Mouse (Mus musculus) midbrain, embryonic 13.5 days (tissue): ENCODE results near the gene Zfp174. TPM values are rescaled to one million over a fixed set of nuclear protein-coding genes. Genes with fewer than 3 reads are reported as not detected.
"Not testable (repeated sequence)": the region's sequence is repeated elsewhere in the genome, so short reads cannot be mapped to it uniquely, and the experiment has no call there.

ENCODE experiments used
- ATAC-seq: fragments of 200-750 bp; cut with Nextera tagmentation; 2 replicates; pipeline ENCODE4 v1.8.0; 2017; ENCODE audit warnings: mild to moderate bottlenecking, moderate TSS enrichment, moderate library complexity
- H3K27ac ChIP-seq: fragments of 300-500 bp; sonication (generic); 2 replicates; pipeline ENCODE4 v1.5.1; 2015; ENCODE audit warnings: inconsistent platforms, mild to moderate bottlenecking, moderate library complexity
- H3K27me3 ChIP-seq: fragments of 300-500 bp; sonication (generic); 2 replicates; pipeline ENCODE4 v1.6.1; 2015; ENCODE audit warnings: mild to moderate bottlenecking, inconsistent platforms
- H3K36me3 ChIP-seq: fragments of 300-500 bp; sonication (generic); 2 replicates; pipeline ENCODE4 v1.6.1; 2015; ENCODE audit warnings: mild to moderate bottlenecking, inconsistent platforms
- H3K4me1 ChIP-seq: fragments of 300-500 bp; sonication (generic); replicated peaks from 2 replicates; pipeline ENCODE4 v1.6.1; 2015; ENCODE audit warnings: inconsistent platforms
- H3K4me2 ChIP-seq: fragments of 300-500 bp; sonication (generic); replicated peaks from 2 replicates; pipeline ENCODE4 v1.6.1; 2015; ENCODE audit warnings: moderate library complexity, mild to moderate bottlenecking, inconsistent platforms
- H3K4me3 ChIP-seq: fragments of 300-500 bp; sonication (generic); replicated peaks from 2 replicates; pipeline ENCODE4 v1.5.1; 2015; ENCODE audit warnings: mild to moderate bottlenecking, inconsistent platforms
- H3K9ac ChIP-seq: fragments of 300-500 bp; sonication (generic); replicated peaks from 2 replicates; pipeline ENCODE4 v1.6.1; 2015; ENCODE audit warnings: mild to moderate bottlenecking, inconsistent platforms
- H3K9me3 ChIP-seq: fragments of 300-500 bp; sonication (generic); 2 replicates; pipeline ENCODE4 v1.6.1; 2016; ENCODE audit warnings: mild to moderate bottlenecking, inconsistent platforms
- WGBS: fragments of 180-500 bp; shearing (Covaris S2); methylation state at CpG from one replicate; pipeline ENCODE4 v1.1.7; 2015; 5-methylcytosine and 5-hydroxymethylcytosine counted together
- polyA plus RNA-seq: library from polyadenylated mRNA; unstranded; fragments of >200 nt; fragmentation: Nextera tagmentation; extraction: Ambion mirVana; gene quantifications from 2 replicates; pipeline ENCODE4 v1.2.1, GENCODE M21; 2015

The Zfp174 gene
- polyA plus RNA-seq = 2.2 TPM in 2 replicates

- Histone ChIP-seq H3K4me3 (peak within 1 kb of the TSS; percentile 66), H3K9me3 (no peaks in the 10 kb centered on the region), H3K4me1 (peaks cover 22% of the 10 kb centered on the region), H3K27ac (no peak within 1 kb of the TSS), H3K4me2 (peak within 1 kb of the TSS; percentile 66), H3K9ac (peak within 1 kb of the TSS; percentile 69), H3K36me3 (no peaks in the 10 kb centered on the region), H3K27me3 (no peaks in the 10 kb centered on the region)
- 4% methylated on average over 38 of the region's 38 CpGs for WGBS
- ATAC-seq = peak; percentile 100
Observed at GRCm38 (mm10) chr16:3846711-3847518, at the start of gene Zfp174. TSS of gene Zfp174 (plus strand) at chr16:3847268.

GRCm38 (mm10) chr16:3808176-3808575 lies 38.9 kb upstream of the Zfp174 start:
- no peaks in the 10 kb centered on the region for H3K9me3 ChIP-seq
- 88% methylated on average over 3 of the region's 3 CpGs for WGBS
- no peak overlapping the region for H3K9ac ChIP-seq
- no peak for ATAC-seq
- H3K4me3 ChIP-seq = no peak overlapping the region
- no peaks in the 10 kb centered on the region for H3K36me3 ChIP-seq
- no peaks in the 10 kb centered on the region for H3K4me1 ChIP-seq
- H3K27ac ChIP-seq = no peak overlapping the region
- H3K4me2 ChIP-seq = no peak overlapping the region
- H3K27me3 ChIP-seq = no peaks in the 10 kb centered on the region

- ATAC-seq, H3K9me3 ChIP-seq, H3K4me3 ChIP-seq, H3K4me1 ChIP-seq, H3K36me3 ChIP-seq, H3K4me2 ChIP-seq, H3K9ac ChIP-seq, H3K27ac ChIP-seq, H3K27me3 ChIP-seq: not testable (repeated sequence)
- WGBS = 83% methylated on average over 6 of the region's 6 CpGs
Observed at GRCm38 (mm10) chr16:3814667-3815066, 32.4 kb upstream of the Zfp174 start.

GRCm38 (mm10) chr16:3820202-3820601 lies 26.9 kb upstream of the Zfp174 start:
- no peak overlapping the region for H3K4me3 ChIP-seq
- H3K36me3 ChIP-seq = no peaks in the 10 kb centered on the region
- no peak for ATAC-seq
- no peaks in the 10 kb centered on the region for H3K9me3 ChIP-seq
- no peak overlapping the region for H3K4me2 ChIP-seq
- no peak overlapping the region for H3K9ac ChIP-seq
- WGBS = 93% methylated on average over 2 of the region's 2 CpGs
- no peak overlapping the region for H3K27ac ChIP-seq
- no peaks in the 10 kb centered on the region for H3K4me1 ChIP-seq
- H3K27me3 ChIP-seq = no peaks in the 10 kb centered on the region

- no peaks in the 10 kb centered on the region for H3K27me3 ChIP-seq
- no peak overlapping the region for H3K9ac ChIP-seq
- no peak overlapping the region for H3K27ac ChIP-seq
- H3K4me1 ChIP-seq = no peaks in the 10 kb centered on the region
- no peak overlapping the region for H3K4me2 ChIP-seq
- H3K9me3 ChIP-seq = no peaks in the 10 kb centered on the region
- H3K4me3 ChIP-seq = no peak overlapping the region
- no peaks in the 10 kb centered on the region for H3K36me3 ChIP-seq
- WGBS = 62% methylated on average over 3 of the region's 3 CpGs
- ATAC-seq = no peak
Observed at GRCm38 (mm10) chr16:3828021-3828420, 19.0 kb upstream of the Zfp174 start.

GRCm38 (mm10) chr16:3829727-3830126 lies 17.3 kb upstream of the Zfp174 start:
- no peak for ATAC-seq
- WGBS = 90% methylated on average over 2 of the region's 2 CpGs
- no peak overlapping the region for H3K4me2 ChIP-seq
- no peaks in the 10 kb centered on the region for H3K9me3 ChIP-seq
- H3K4me1 ChIP-seq = no peaks in the 10 kb centered on the region
- no peak overlapping the region for H3K27ac ChIP-seq
- no peak overlapping the region for H3K4me3 ChIP-seq
- H3K9ac ChIP-seq = no peak overlapping the region
- H3K36me3 ChIP-seq = no peaks in the 10 kb centered on the region
- H3K27me3 ChIP-seq = no peaks in the 10 kb centered on the region

- Histone ChIP-seq H3K4me2 (no peak within 1 kb of the TSS), H3K9ac (no peak within 1 kb of the TSS), H3K9me3 (no peaks in the 10 kb centered on the region), H3K36me3 (no peaks in the 10 kb centered on the region), H3K4me1 (no peaks in the 10 kb centered on the region), H3K27me3 (no peaks in the 10 kb centered on the region), H3K27ac (no peak within 1 kb of the TSS), H3K4me3 (no peak within 1 kb of the TSS)
- ATAC-seq = no peak
Observed at GRCm38 (mm10) chr16:3830588-3831109, 16.4 kb upstream of the Zfp174 start, which contains the start of gene Olfr15. TSS of gene Olfr15 (plus strand) at chr16:3830878.

GRCm38 (mm10) chr16:3835461-3835860 lies 11.6 kb upstream of the Zfp174 start:
- Histone ChIP-seq H3K27ac (no peak overlapping the region), H3K4me2 (no peak overlapping the region), H3K27me3 (no peaks in the 10 kb centered on the region), H3K4me1 (no peaks in the 10 kb centered on the region), H3K9ac (no peak overlapping the region), H3K4me3 (no peak overlapping the region), H3K9me3 (no peaks in the 10 kb centered on the region), H3K36me3 (no peaks in the 10 kb centered on the region)
- ATAC-seq = no peak
- WGBS = 90% methylated on average over 2 of the region's 2 CpGs

- ATAC-seq = no peak
- Histone ChIP-seq H3K27ac (no peak overlapping the region), H3K4me3 (no peak overlapping the region), H3K4me2 (no peak overlapping the region), H3K27me3 (no peaks in the 10 kb centered on the region), H3K4me1 (0 out of 2 replicates have a peak, but pooled peaks cover 7% of the 10 kb centered on the region), H3K36me3 (no peaks in the 10 kb centered on the region), H3K9ac (no peak overlapping the region), H3K9me3 (no peaks in the 10 kb centered on the region)
- WGBS = 63% methylated on average over 17 of the region's 17 CpGs
Observed at GRCm38 (mm10) chr16:3839157-3839885, 7.7 kb upstream of the Zfp174 start.

- Histone ChIP-seq H3K9ac (no peak overlapping the region; the same call in 1 of the 2 replicates), H3K4me2 (no peak overlapping the region), H3K27ac (no peak overlapping the region), H3K4me1 (peaks cover 17% of the 10 kb centered on the region), H3K4me3 (no peak overlapping the region), H3K9me3 (no peaks in the 10 kb centered on the region), H3K27me3 (no peaks in the 10 kb centered on the region), H3K36me3 (no peaks in the 10 kb centered on the region)
- no peak for ATAC-seq
- WGBS = 34% methylated on average over 4 of the region's 4 CpGs
Observed at GRCm38 (mm10) chr16:3842989-3843388, 4.1 kb upstream of the Zfp174 start.

GRCm38 (mm10) chr16:3843796-3844195 lies 3.3 kb upstream of the Zfp174 start:
- Histone ChIP-seq H3K4me2 (no peak overlapping the region), H3K36me3 (no peaks in the 10 kb centered on the region)
- 80% methylated on average over 1 of the region's 1 CpGs for WGBS

GRCm38 (mm10) chr16:3847871-3848270 lies 803 bp downstream of the Zfp174 start:
- ATAC-seq = no peak
- H3K27ac ChIP-seq = no peak overlapping the region
- H3K4me1 ChIP-seq = peaks cover 19% of the 10 kb centered on the region
- H3K36me3 ChIP-seq = no peaks in the 10 kb centered on the region
- H3K9me3 ChIP-seq = no peaks in the 10 kb centered on the region
- WGBS = 68% methylated on average over 4 of the region's 4 CpGs
- H3K9ac ChIP-seq = peak overlapping the region; percentile 69; the same call in 1 of the 2 replicates
- peak overlapping the region; percentile 66 for H3K4me3 ChIP-seq
- H3K27me3 ChIP-seq = no peaks in the 10 kb centered on the region
- peak overlapping the region; percentile 66 for H3K4me2 ChIP-seq

More at GRCm38 (mm10) chr16:3843796-3844195, 3.3 kb upstream of the Zfp174 start:
- Histone ChIP-seq H3K9me3 (no peaks in the 10 kb centered on the region), H3K9ac (no peak overlapping the region), H3K27ac (no peak overlapping the region), H3K27me3 (no peaks in the 10 kb centered on the region), H3K4me1 (peaks cover 19% of the 10 kb centered on the region), H3K4me3 (no peak overlapping the region)
- no peak for ATAC-seq
